22 mouse cellular contexts compared by ENCODE assay signal in the genomic region with DNA sequence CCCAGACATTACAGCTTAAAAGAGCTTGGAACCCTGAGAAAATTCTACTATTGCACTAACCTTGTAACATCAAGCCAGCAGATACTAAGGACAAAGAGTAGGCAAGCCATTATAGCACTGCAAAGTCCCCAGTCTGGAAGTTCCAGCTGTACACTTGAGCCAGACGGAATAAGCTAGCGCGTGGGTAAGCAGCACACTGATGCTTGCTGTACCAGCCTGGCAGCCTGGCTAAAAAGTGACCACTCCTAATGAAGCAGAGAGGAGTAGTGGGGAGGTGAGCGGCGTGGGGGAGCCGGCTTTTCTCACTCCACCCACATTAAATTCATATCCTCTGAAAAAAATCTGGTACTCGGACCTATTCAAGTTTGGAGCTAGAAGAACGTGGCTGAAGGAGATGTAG. TPM values are rescaled to one million over a fixed set of nuclear protein-coding genes. Genes with fewer than 3 reads are reported as not detected.
DNase-seq lines count a peak whose midpoint lies in the region; ATAC-seq and TF ChIP-seq lines count a peak whose summit lies in the region.
"Had no signal": no experiment of that assay in that cellular context is flagged by ENCODE, and none has a peak within 500 bp of the region (broad histone marks: within the 10 kb centered on the region; RNA-seq: fewer than 3 reads in every experiment).

No protein-coding gene starts in this region.

- 0 out of 2 replicates have a peak, but pooled peaks cover 15% of the 10 kb centered on the region for H3K4me1 ChIP-seq in heart, postnatal 0 days (ENCODE audit: control insufficient read depth, insufficient read depth)
- H3K4me1 ChIP-seq in heart, embryonic 12.5 days (replicated peaks) = peaks cover 35% of the 10 kb centered on the region
- peaks cover 7% of the 10 kb centered on the region; the same call in 1 of the 2 replicates for H3K4me1 ChIP-seq in kidney, postnatal 0 days (replicated peaks; ENCODE audit: insufficient read depth, low read length)

- H3K27me3 ChIP-seq in heart, postnatal 0 days (ENCODE audit: control insufficient read depth, insufficient read depth, low read length) = no peaks in the 10 kb centered on the region
- no peaks in the 10 kb centered on the region for H3K27me3 ChIP-seq in heart, embryonic 12.5 days (replicated peaks)
- H3K27me3 ChIP-seq in kidney, postnatal 0 days (ENCODE audit: insufficient read depth, low read length) = no peaks in the 10 kb centered on the region
- H3K27me3 ChIP-seq: Patski had no signal

- no peak overlapping the region for H3K4me2 ChIP-seq in heart, postnatal 0 days (ENCODE audit: low read depth, low read length)
- H3K4me2 ChIP-seq in heart, embryonic 12.5 days = no peak overlapping the region
- peak overlapping the region; percentile 33; the same call in 1 of the 2 replicates for H3K4me2 ChIP-seq in kidney, postnatal 0 days (ENCODE audit: low read length)
- H3K4me2 ChIP-seq: forebrain, embryonic 13.5 days; hindbrain, embryonic 13.5 days had no signal

- no peaks in the 10 kb centered on the region for H3K36me3 ChIP-seq in heart, postnatal 0 days (replicated peaks; ENCODE audit: control insufficient read depth, insufficient read depth, low read length)
- H3K36me3 ChIP-seq in heart, embryonic 12.5 days = no peaks in the 10 kb centered on the region; the same call in 1 of the 2 replicates
- no peaks in the 10 kb centered on the region for H3K36me3 ChIP-seq in kidney, postnatal 0 days (ENCODE audit: insufficient read depth, low read length)
- H3K36me3 ChIP-seq: embryonic facial prominence, embryonic 10.5 days; heart, embryonic 10.5 days; hindbrain, embryonic 13.5 days had no signal

- H3K9me3 ChIP-seq in heart, postnatal 0 days (replicated peaks; ENCODE audit: control insufficient read depth, low read length) = no peaks in the 10 kb centered on the region
- no peaks in the 10 kb centered on the region for H3K9me3 ChIP-seq in heart, embryonic 12.5 days (replicated peaks)
- no peaks in the 10 kb centered on the region for H3K9me3 ChIP-seq in kidney, postnatal 0 days (replicated peaks; ENCODE audit: low read length)
- H3K9me3 ChIP-seq: embryonic facial prominence, embryonic 10.5 days; forebrain, embryonic 13.5 days; heart, embryonic 10.5 days; hindbrain, embryonic 13.5 days had no signal

- ATAC-seq in heart, postnatal 0 days (ENCODE audit: insufficient read depth, low read depth) = no peak
- ATAC-seq in heart, embryonic 12.5 days (ENCODE audit: insufficient number of reproducible peaks, low FRiP score) = no peak
- ATAC-seq in kidney, postnatal 0 days (replicated peaks; ENCODE audit: low FRiP score, low read depth) = no peak
- ATAC-seq: activated CD4-positive, CD25-positive, alpha-beta regulatory T cell, adult 4 months; forebrain, embryonic 13.5 days; forebrain, postnatal 0 days; hindbrain, postnatal 0 days; Patski had no signal

- 75% methylated on average over 8 of the region's 8 CpGs for WGBS in heart, postnatal 0 days
- 87% methylated on average over 8 of the region's 8 CpGs for WGBS in heart, embryonic 12.5 days
- 40% methylated on average over 8 of the region's 8 CpGs for WGBS in kidney, postnatal 0 days

- peak; percentile 37 for DNase-seq in gastrocnemius, adult 2 months
- DNase-seq in gastrocnemius, postnatal 10 days = no peak
- DNase-seq in heart, postnatal 0 days (ENCODE audit: low spot score) = no peak
- peak; percentile 30 for DNase-seq in kidney, adult 9 months
- no peak for DNase-seq in kidney, postnatal 14 days
- no peak for DNase-seq in kidney, postnatal 0 days (ENCODE audit: low spot score)
- no peak for DNase-seq in cerebellum, postnatal 4 days (ENCODE audit: low spot score in 2 of 2)
- DNase-seq: adrenal gland, postnatal 14 days; cerebellum, adult 18-20 months; cerebellum, adult 9-11 months; cerebellum, postnatal 36 days; forebrain, postnatal 0 days; gastrocnemius, postnatal 14 days; heart, postnatal 14 days had no signal

- intact Hi-C loops in gastrocnemius, adult 2 months (cut with DNase I) = loop anchor here (5.0 kb wide), 1 partner anchor 96 kb away; no protein-coding TSS in a partner anchor

- peak overlapping the region; percentile 48 for H3K4me3 ChIP-seq in gastrocnemius, adult 2 months
- H3K4me3 ChIP-seq in heart, postnatal 0 days (ENCODE audit: low read depth, low read length) = no peak overlapping the region
- no peak overlapping the region for H3K4me3 ChIP-seq in heart, embryonic 12.5 days
- H3K4me3 ChIP-seq in kidney, postnatal 0 days (replicated peaks; ENCODE audit: low read depth, low read length) = no peak overlapping the region
- H3K4me3 ChIP-seq: embryonic facial prominence, embryonic 10.5 days; forebrain, embryonic 13.5 days; heart, embryonic 10.5 days; hindbrain, embryonic 13.5 days had no signal

- no peak overlapping the region for H3K9ac ChIP-seq in heart, postnatal 0 days (replicated peaks; ENCODE audit: low read depth, low read length)
- H3K9ac ChIP-seq in heart, embryonic 12.5 days = no peak overlapping the region
- no peak overlapping the region for H3K9ac ChIP-seq in kidney, postnatal 0 days (ENCODE audit: low read depth, low read length)
- H3K9ac ChIP-seq: forebrain, embryonic 13.5 days; forebrain, postnatal 0 days; hindbrain, embryonic 13.5 days had no signal

- peak overlapping the region; percentile 86 for H3K27ac ChIP-seq in gastrocnemius, adult 2 months
- H3K27ac ChIP-seq in heart, postnatal 0 days (ENCODE audit: low read depth) = peak overlapping the region; percentile 33
- no peak overlapping the region; the same call in 1 of the 2 replicates for H3K27ac ChIP-seq in heart, embryonic 12.5 days (ENCODE audit: poor library complexity, severe bottlenecking)
- H3K27ac ChIP-seq in kidney, postnatal 0 days = peak overlapping the region; percentile 3; the same call in 1 of the 2 replicates
- H3K27ac ChIP-seq: embryonic facial prominence, embryonic 10.5 days; forebrain, embryonic 13.5 days; heart, embryonic 10.5 days; hindbrain, embryonic 13.5 days; hindbrain, postnatal 0 days had no signal

- TF ChIP-seq EP300 in heart, postnatal 0 days (IDR thresholded peaks at IDR 0.05; ENCODE audit: low read depth) = no peak

- TF ChIP-seq CTCF in gastrocnemius, adult 2 months (IDR thresholded peaks at IDR 0.05) = no peak
- no peak for TF ChIP-seq CTCF in heart, postnatal 0 days (IDR thresholded peaks at IDR 0.05; ENCODE audit: low read depth)
- no peak for TF ChIP-seq CTCF in kidney, postnatal 0 days (IDR thresholded peaks at IDR 0.05; ENCODE audit: low read depth)

RNA-seq across cellular contexts. Expression of a gene that starts 5.2 kb away (rescaled TPM):
- 10 to 100 TPM; 54.4 to 55.9 TPM for total RNA-seq in gastrocnemius, adult 2 months (2021)
- total RNA-seq in gastrocnemius, postnatal 10 days (2021) = 10 to 100 TPM; 56.8 to 57.2 TPM
- total RNA-seq in heart, postnatal 0 days (2014; rRNA removed; ENCODE audit: low replicate concordance) = 33.3 and 37.8 TPM in 2 replicates
- polyA plus RNA-seq in heart, postnatal 0 days (2015; fragmentation: Nextera tagmentation; extraction: Ambion mirVana) = 23.6 and 25.5 TPM in 2 replicates
- polyA plus RNA-seq in heart, embryonic 12.5 days (2016; fragmentation: Nextera tagmentation; extraction: Ambion mirVana) = 23.8 and 25.3 TPM in 2 replicates
- 26.6 and 28.5 TPM in 2 replicates for polyA plus RNA-seq in kidney, postnatal 0 days (2015; fragmentation: Nextera tagmentation; extraction: Ambion mirVana)

RNA-seq across cellular contexts. Expression of a gene that starts 26.2 kb away (rescaled TPM):
- total RNA-seq in gastrocnemius, adult 2 months (2021) = 10 to 100 TPM in 1 of 2 experiments, 1 to 10 TPM in 1; 9.0 to 11.2 TPM
- 10 to 100 TPM in 1 of 2 experiments, 1 to 10 TPM in 1; 9.3 to 10.1 TPM for total RNA-seq in gastrocnemius, postnatal 10 days (2021)
- total RNA-seq in heart, postnatal 0 days (2014; rRNA removed; ENCODE audit: low replicate concordance) = 13.8 and 15.1 TPM in 2 replicates
- 13.3 and 14.9 TPM in 2 replicates for polyA plus RNA-seq in heart, postnatal 0 days (2015; fragmentation: Nextera tagmentation; extraction: Ambion mirVana)
- polyA plus RNA-seq in heart, embryonic 12.5 days (2016; fragmentation: Nextera tagmentation; extraction: Ambion mirVana) = 14.4 and 14.6 TPM in 2 replicates
- polyA plus RNA-seq in kidney, postnatal 0 days (2015; fragmentation: Nextera tagmentation; extraction: Ambion mirVana) = 16.3 and 16.8 TPM in 2 replicates

Comparison
In these comparisons a context has a peak if more than half of its experiments do, and no peak if none do; other contexts are left out.
1. DNase-seq: peak in gastrocnemius, adult 2 months (single experiment) and kidney, adult 9 months (single experiment); none in gastrocnemius, postnatal 10 days (single experiment), heart, postnatal 0 days (single experiment), kidney, postnatal 14 days (single experiment), kidney, postnatal 0 days (single experiment) and cerebellum, postnatal 4 days (0 of 2).